Mouse (Mus musculus) kidney, adult 2 months (tissue): ENCODE measurements around the gene Tln1.
A peak's percentile ranks its signal among the peaks of the same experiment; 100 is the strongest.

Experiments
- CTCF ChIP-seq: fragments of 200-500 bp; conservative IDR thresholded peaks from 2 replicates; pipeline ENCODE4 v1.5.1; 2011; ENCODE audit warnings: low read depth, mild to moderate bottlenecking, control low read depth, low read length, moderate library complexity, mixed read lengths; ENCODE audit not compliant: insufficient read depth, insufficient read length
- POLR2A ChIP-seq: fragments of 200-500 bp; IDR thresholded peaks from one replicate; pipeline ENCODE4 v1.6.1; 2011; ENCODE audit warnings: low read depth, low read length, control low read depth

- TF ChIP-seq CTCF (0 out of 2 replicates have a peak, but pooled peaks have one; percentile 7), POLR2A (no peak)
Observed at GRCm38 (mm10) chr4:43528487-43528886, 34.0 kb downstream of the Tln1 start.
